Mouse (Mus musculus) Patski (cell line): ENCODE results near the gene Stk11ip. TPM values are rescaled to one million over a fixed set of nuclear protein-coding genes. Genes with fewer than 3 reads are reported as not detected.

Source experiments
- ATAC-seq: fragments of 100-300 bp; one replicate; pipeline ENCODE4 v1.8.0; 2021
- CTCF ChIA-PET: fragments of 350-600 bp; sonication (Branson Sonifier 250); formaldehyde crosslinking; loops from one replicate; lab custom pipeline; 2022; ENCODE audit warnings: inconsistent platforms; lab: Charles Lee
- POLR2A ChIA-PET: fragments of 350-600 bp; sonication (Branson Sonifier 250); formaldehyde crosslinking; loops from one replicate; lab custom pipeline; 2022; ENCODE audit warnings: antibody characterized with exemption, inconsistent platforms; lab: Charles Lee
- DNase-seq: peaks from one replicate; pipeline ENCODE4 v3.0.0-alpha.2; 2011; ENCODE audit warnings: low read depth, low spot score
- H3K27me3 ChIP-seq: fragments of 371-371 bp; one replicate; pipeline ENCODE4 v1.5.1; 2021
- CTCF ChIP-seq: fragments of 100-300 bp; IDR thresholded peaks from one replicate; pipeline ENCODE4 v1.5.1; 2021
- in situ Hi-C: fragments of 300-500 bp; cut with MboI; formaldehyde crosslinking; loops from 3 replicates; pipeline ENCODE4 v1.11.1; 2018; ENCODE audit warnings: low pct_unique_long_range_greater_than_20kb, mixed read lengths
- polyA plus RNA-seq: library from polyadenylated mRNA; unstranded; gene quantifications from one replicate; pipeline ENCODE4 v1.2.3, GENCODE M21; 2021

Stk11ip gene
- polyA plus RNA-seq, 1 experiment from 2014 or later: 22.7 TPM

- ChIA-PET POLR2A (no interaction called here), CTCF (no interaction called here)
- in situ Hi-C loops: loop anchor here (5.0 to 10.0 kb wide), 2 partner anchors 78 to 211 kb away; partner anchors contain the start of genes Chpf and Tmem198
Observed at GRCm38 (mm10) chr1:75555680-75556079, 34.4 kb downstream of the Stk11ip start.

GRCm38 (mm10) chr1:75556143-75556781 lies 34.9 kb downstream of the Stk11ip start:
- in situ Hi-C loops: loop anchor here (5.0 to 10.0 kb wide), 2 partner anchors 79 to 211 kb away; partner anchors contain the start of genes Chpf and Tmem198
- ATAC-seq (no peak), DNase-seq (no peak)
- ChIA-PET POLR2A (no interaction called here), CTCF (no interaction called here)
- no peak for TF ChIP-seq CTCF
- no peaks in the 10 kb centered on the region for H3K27me3 ChIP-seq

More at GRCm38 (mm10) chr1:75555680-75556079, 34.4 kb downstream of the Stk11ip start:
- TF ChIP-seq CTCF: no peak
- ATAC-seq: no peak
- no peaks in the 10 kb centered on the region for H3K27me3 ChIP-seq
- DNase-seq: no peak

- TF ChIP-seq CTCF: no peak
- POLR2A ChIA-PET: no interaction called here
- no peak for ATAC-seq
- CTCF ChIA-PET: interaction anchor here (4.2 kb wide), 1 partner anchor 79 kb away, joined by 32 read pairs; the partner anchor contains the start of genes Chpf and Tmem198
- no peak for DNase-seq
- in situ Hi-C loops: loop anchor here (5.0 to 10.0 kb wide), 2 partner anchors 80 to 212 kb away; partner anchors contain the start of genes Chpf and Tmem198
- H3K27me3 ChIP-seq: no peaks in the 10 kb centered on the region
Observed at GRCm38 (mm10) chr1:75557041-75557440, 35.7 kb downstream of the Stk11ip start.

GRCm38 (mm10) chr1:75558388-75559178 lies 37.3 kb downstream of the Stk11ip start:
- H3K27me3 ChIP-seq: no peaks in the 10 kb centered on the region
- DNase-seq (no peak), ATAC-seq (no peak)
- POLR2A ChIA-PET: interaction anchor here (1.2 to 1.4 kb wide), 2 partner anchors 19 to 80 kb away, joined by 3 to 4 read pairs; no protein-coding TSS in a partner anchor
- CTCF ChIA-PET: interaction anchor here (0.9 to 4.2 kb wide), 17 partner anchors 7 to 124 kb away, joined by 3 to 32 read pairs (median 4); partner anchors contain the start of genes Chpf, Obsl1 and Tmem198
- in situ Hi-C loops: loop anchor here (5.0 to 10.0 kb wide), 2 partner anchors 81 to 214 kb away; partner anchors contain the start of genes Chpf and Tmem198
- no peak for TF ChIP-seq CTCF

GRCm38 (mm10) chr1:75559212-75559925 lies 38.0 kb downstream of the Stk11ip start:
- H3K27me3 ChIP-seq: no peaks in the 10 kb centered on the region
- no peak for TF ChIP-seq CTCF
- peak; percentile 90 for ATAC-seq
- ChIA-PET POLR2A (interaction anchor here (0.7 to 1.2 kb wide), 7 partner anchors 12 to 84 kb away, joined by 3 to 5 read pairs (median 4); partner anchors contain the start of gene Slc4a3), CTCF (interaction anchor here (0.9 to 4.2 kb wide), 17 partner anchors 8 to 125 kb away, joined by 3 to 32 read pairs (median 4); partner anchors contain the start of genes Chpf, Obsl1 and Tmem198)
- DNase-seq: peak; percentile 77
- in situ Hi-C loops: loop anchor here (5.0 to 10.0 kb wide), 2 partner anchors 82 to 215 kb away; partner anchors contain the start of genes Chpf and Tmem198

GRCm38 (mm10) chr1:75560206-75560913 lies 39.0 kb downstream of the Stk11ip start:
- no peak for ATAC-seq
- in situ Hi-C loops: no loop called here
- no peaks in the 10 kb centered on the region for H3K27me3 ChIP-seq
- POLR2A ChIA-PET: interaction anchor here (0.6 to 1.1 kb wide), 6 partner anchors 15 to 516 kb away, joined by 3 to 5 read pairs (median 4); partner anchors contain the start of genes Chpf, Slc4a3 and Tmem198
- DNase-seq: no peak
- CTCF ChIA-PET: interaction anchor here (1.2 to 4.2 kb wide), 12 partner anchors 9 to 93 kb away, joined by 3 to 32 read pairs (median 4); partner anchors contain the start of genes Chpf, Obsl1 and Tmem198
- TF ChIP-seq CTCF: no peak

GRCm38 (mm10) chr1:75561221-75561897 lies 40.0 kb downstream of the Stk11ip start:
- POLR2A ChIA-PET: interaction anchor here (0.6 kb wide), 1 partner anchor 517 kb away, joined by 3 read pairs; no protein-coding TSS in a partner anchor
- ATAC-seq (no peak), DNase-seq (no peak)
- TF ChIP-seq CTCF: no peak
- CTCF ChIA-PET: interaction anchor here (4.2 kb wide), 1 partner anchor 84 kb away, joined by 32 read pairs; the partner anchor contains the start of genes Chpf and Tmem198
- in situ Hi-C loops: no loop called here
- H3K27me3 ChIP-seq: no peaks in the 10 kb centered on the region

GRCm38 (mm10) chr1:75561898-75562238 lies 40.5 kb downstream of the Stk11ip start:
- ChIA-PET CTCF (no interaction called here), POLR2A (no interaction called here)
- peaks cover 3% of the 10 kb centered on the region for H3K27me3 ChIP-seq
- TF ChIP-seq CTCF: no peak
- ATAC-seq: no peak
- in situ Hi-C loops: no loop called here
- no peak for DNase-seq
